Mouse (Mus musculus): ENCODE data around the gene Mboat7. TPM values are rescaled to one million over a fixed set of nuclear protein-coding genes. Genes with fewer than 3 reads are reported as not detected.
"Not testable (repeated sequence)": the region's sequence is repeated elsewhere in the genome, so short reads cannot be mapped to it uniquely, and the experiment has no call there.

Gene Mboat7
- polyA plus RNA-seq, 1 experiment from 2014 or later: 28.4 TPM

DNA sequence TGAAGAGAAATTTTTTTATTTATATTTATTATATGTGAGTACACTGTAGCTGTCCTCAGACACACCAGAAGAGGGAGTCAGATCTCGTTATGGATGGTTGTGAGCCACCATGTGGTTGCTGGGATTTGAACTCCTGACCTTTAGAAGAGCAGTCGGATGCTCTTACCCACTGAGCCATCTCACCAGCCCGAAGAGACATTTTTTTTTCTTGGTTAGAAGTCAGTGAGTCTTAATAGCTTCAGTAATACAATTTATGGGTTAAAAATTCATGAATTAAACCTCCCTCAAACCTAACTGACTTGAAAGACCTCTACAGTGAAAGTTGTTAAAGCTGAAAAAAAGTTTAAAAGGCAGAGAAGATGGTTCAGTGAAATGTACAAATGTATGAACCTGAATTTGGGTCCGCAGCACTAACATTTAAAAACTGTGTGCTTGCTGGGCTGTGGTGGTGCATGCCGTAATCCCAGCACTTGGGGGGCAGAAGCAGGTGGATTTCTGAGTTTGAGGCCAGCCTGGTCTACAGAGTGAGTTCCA, 15.2 kb upstream of the Mboat7 start:
- not testable (repeated sequence) for H3K27me3 ChIP-seq (ENCODE audit: control insufficient read depth, insufficient read depth, low read length); H3K4me2 ChIP-seq (ENCODE audit: low read length); H3K9me3 ChIP-seq (ENCODE audit: control insufficient read depth, low read length); H3K9ac ChIP-seq (ENCODE audit: low read length); ATAC-seq (ENCODE audit: insufficient number of reproducible peaks, insufficient read depth, low FRiP score, low read depth); H3K27ac ChIP-seq (replicated peaks in 1 of 2; ENCODE audit: control insufficient read depth in 1 of 2, insufficient read depth in 1 of 2, low read depth in 2 of 2, low read length in 2 of 2); H3K4me3 ChIP-seq (ENCODE audit: control insufficient read depth in 1 of 2, insufficient read depth in 1 of 2, low read depth in 1 of 2, low read length in 2 of 2)
- Histone ChIP-seq H3K36me3 (ENCODE audit: control insufficient read depth, insufficient read depth, low read length) (peaks cover 41% of the 10 kb centered on the region), H3K4me1 (ENCODE audit: control insufficient read depth in 2 of 2, insufficient read depth in 2 of 2, low read length in 2 of 2) (peaks cover 5 to 20% of the 10 kb centered on the region in 2 experiments)
- 45% methylated on average over 5 of the region's 5 CpGs for WGBS

DNA sequence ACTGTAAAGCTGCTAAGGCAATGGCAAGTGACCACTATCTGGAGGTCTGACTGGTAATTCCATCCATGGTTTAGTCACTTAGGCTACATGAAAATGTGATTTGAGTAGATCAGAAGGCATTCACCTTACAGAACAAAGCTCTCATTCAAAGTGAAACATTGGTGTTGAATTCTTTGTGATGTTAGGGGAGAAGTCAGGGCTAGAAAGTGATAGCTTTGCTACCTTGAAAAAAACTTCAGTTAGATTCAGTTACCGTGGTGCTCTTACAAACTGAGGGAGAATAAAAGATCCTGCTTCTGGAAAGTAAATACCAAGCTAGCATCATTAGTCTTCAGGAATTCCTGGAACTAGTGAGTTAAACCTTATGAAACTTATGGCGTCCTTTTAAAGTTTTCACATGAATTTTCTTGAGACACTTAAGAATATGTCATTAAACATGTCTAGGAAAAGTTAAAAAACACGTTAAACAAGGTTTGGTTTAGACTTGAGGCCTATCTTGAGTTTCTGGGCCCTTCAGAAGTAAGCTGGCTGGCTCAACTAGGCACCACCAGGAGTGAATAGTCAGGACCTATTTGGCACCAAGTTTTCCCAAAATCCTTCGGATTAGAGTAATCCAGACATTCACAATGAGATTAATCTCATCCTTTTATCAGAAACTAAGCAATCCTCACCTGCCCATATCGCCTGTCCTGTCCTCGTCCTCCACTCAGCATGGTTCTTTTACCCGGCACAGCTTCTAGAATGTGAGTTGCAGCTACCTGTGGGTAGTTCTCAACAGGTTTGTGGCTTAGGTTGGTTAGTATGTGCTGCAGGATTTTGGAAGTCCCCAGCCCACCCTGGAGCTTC, 14.5 kb upstream of the Mboat7 start:
- Histone ChIP-seq H3K36me3 (ENCODE audit: control insufficient read depth, insufficient read depth, low read length) (peaks cover 41% of the 10 kb centered on the region), H3K9ac (ENCODE audit: low read length) (no peak overlapping the region), H3K27ac (replicated peaks in 1 of 2; ENCODE audit: control insufficient read depth in 1 of 2, insufficient read depth in 1 of 2, low read depth in 2 of 2, low read length in 2 of 2) (no peak overlapping the region), H3K9me3 (ENCODE audit: control insufficient read depth, low read length) (no peaks in the 10 kb centered on the region), H3K4me1 (ENCODE audit: control insufficient read depth in 2 of 2, insufficient read depth in 2 of 2, low read length in 2 of 2) (peaks cover 5 to 20% of the 10 kb centered on the region in 2 experiments), H3K4me3 (ENCODE audit: control insufficient read depth in 1 of 2, insufficient read depth in 1 of 2, low read depth in 1 of 2, low read length in 2 of 2) (no peak overlapping the region), H3K4me2 (ENCODE audit: low read length) (no peak overlapping the region), H3K27me3 (ENCODE audit: control insufficient read depth, insufficient read depth, low read length) (no peaks in the 10 kb centered on the region)
- WGBS: 38% methylated on average over 7 of the region's 7 CpGs
- ATAC-seq (ENCODE audit: insufficient number of reproducible peaks, insufficient read depth, low FRiP score, low read depth): no peak

DNA sequence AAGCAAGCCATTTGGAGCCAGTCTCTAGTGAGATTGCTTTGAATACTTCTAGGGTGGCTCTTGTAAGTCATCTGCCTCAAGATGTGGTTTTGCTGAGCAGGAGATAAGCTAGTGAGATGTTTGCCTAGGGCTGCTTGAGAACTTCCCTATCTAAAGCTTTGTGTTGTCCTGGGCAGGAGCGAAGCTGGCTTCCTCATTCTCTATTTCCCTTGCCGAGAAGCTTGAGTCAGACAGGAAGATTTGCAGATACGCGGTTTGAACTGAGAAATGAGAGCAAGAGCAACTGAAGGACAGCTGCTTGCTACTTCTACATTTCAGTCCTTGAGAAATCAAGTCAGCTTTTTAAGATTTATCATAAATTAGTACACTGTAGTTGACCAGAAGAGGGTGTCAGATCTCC, 13.7 kb upstream of the Mboat7 start:
- WGBS: 53% methylated on average over 4 of the region's 4 CpGs
- no peak overlapping the region for H3K27ac ChIP-seq (replicated peaks in 1 of 2; ENCODE audit: control insufficient read depth in 1 of 2, insufficient read depth in 1 of 2, low read depth in 2 of 2, low read length in 2 of 2)
- H3K36me3 ChIP-seq (ENCODE audit: control insufficient read depth, insufficient read depth, low read length): peaks cover 41% of the 10 kb centered on the region
- H3K4me3 ChIP-seq (ENCODE audit: control insufficient read depth in 1 of 2, insufficient read depth in 1 of 2, low read depth in 1 of 2, low read length in 2 of 2): no peak overlapping the region
- peak overlapping the region; percentile 2; the same call in 1 of the 2 replicates for H3K9ac ChIP-seq (ENCODE audit: low read length)
- no peak for ATAC-seq (ENCODE audit: insufficient number of reproducible peaks, insufficient read depth, low FRiP score, low read depth)
- no peaks in the 10 kb centered on the region for H3K9me3 ChIP-seq (ENCODE audit: control insufficient read depth, low read length)
- peaks cover 5 to 20% of the 10 kb centered on the region in 2 experiments for H3K4me1 ChIP-seq (ENCODE audit: control insufficient read depth in 2 of 2, insufficient read depth in 2 of 2, low read length in 2 of 2)
- H3K27me3 ChIP-seq (ENCODE audit: control insufficient read depth, insufficient read depth, low read length): no peaks in the 10 kb centered on the region
- peak overlapping the region; percentile 96; the same call in 1 of the 2 replicates for H3K4me2 ChIP-seq (ENCODE audit: low read length)

DNA sequence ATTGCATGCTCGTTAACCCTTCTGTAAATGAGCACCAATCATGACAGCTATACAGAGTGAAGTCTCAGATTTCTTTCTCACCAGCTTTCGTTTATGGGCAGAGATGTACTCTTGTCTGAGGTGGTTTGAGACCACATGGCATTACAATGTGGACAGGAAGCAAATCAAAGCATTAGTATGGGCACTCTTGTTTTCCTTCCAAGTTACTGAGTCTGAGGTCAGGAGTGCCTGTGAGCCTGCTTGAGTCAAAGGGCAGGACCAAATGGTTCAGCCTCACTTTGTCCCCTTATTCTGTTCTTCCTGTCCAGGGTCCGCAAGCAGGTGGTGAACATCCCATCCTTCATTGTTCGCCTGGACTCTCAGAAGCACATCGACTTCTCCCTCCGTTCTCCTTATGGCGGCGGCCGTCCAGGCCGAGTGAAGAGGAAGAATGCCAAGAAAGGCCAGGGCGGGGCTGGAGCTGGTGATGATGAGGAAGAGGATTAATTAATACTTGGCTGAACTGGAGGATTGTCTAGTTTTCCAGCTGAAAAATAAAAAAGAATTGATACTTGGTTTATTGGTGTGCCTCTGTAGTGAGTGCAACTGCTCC, 13.1 kb upstream of the Mboat7 start:
- ATAC-seq (ENCODE audit: insufficient number of reproducible peaks, insufficient read depth, low FRiP score, low read depth): no peak
- Histone ChIP-seq H3K9me3 (ENCODE audit: control insufficient read depth, low read length) (no peaks in the 10 kb centered on the region), H3K36me3 (ENCODE audit: control insufficient read depth, insufficient read depth, low read length) (peaks cover 44% of the 10 kb centered on the region), H3K4me2 (ENCODE audit: low read length) (peak overlapping the region; percentile 96), H3K27ac (replicated peaks in 1 of 2; ENCODE audit: control insufficient read depth in 1 of 2, insufficient read depth in 1 of 2, low read depth in 2 of 2, low read length in 2 of 2) (no peak overlapping the region), H3K4me3 (ENCODE audit: control insufficient read depth in 1 of 2, insufficient read depth in 1 of 2, low read depth in 1 of 2, low read length in 2 of 2) (peak overlapping the region in 1 of 2 experiments; percentile 84; a peak in 3 of 4 replicates), H3K9ac (ENCODE audit: low read length) (peak overlapping the region; percentile 91), H3K27me3 (ENCODE audit: control insufficient read depth, insufficient read depth, low read length) (no peaks in the 10 kb centered on the region), H3K4me1 (ENCODE audit: control insufficient read depth in 2 of 2, insufficient read depth in 2 of 2, low read length in 2 of 2) (peaks cover 5 to 20% of the 10 kb centered on the region in 2 experiments)
- WGBS: 56% methylated on average over 11 of the region's 11 CpGs

DNA sequence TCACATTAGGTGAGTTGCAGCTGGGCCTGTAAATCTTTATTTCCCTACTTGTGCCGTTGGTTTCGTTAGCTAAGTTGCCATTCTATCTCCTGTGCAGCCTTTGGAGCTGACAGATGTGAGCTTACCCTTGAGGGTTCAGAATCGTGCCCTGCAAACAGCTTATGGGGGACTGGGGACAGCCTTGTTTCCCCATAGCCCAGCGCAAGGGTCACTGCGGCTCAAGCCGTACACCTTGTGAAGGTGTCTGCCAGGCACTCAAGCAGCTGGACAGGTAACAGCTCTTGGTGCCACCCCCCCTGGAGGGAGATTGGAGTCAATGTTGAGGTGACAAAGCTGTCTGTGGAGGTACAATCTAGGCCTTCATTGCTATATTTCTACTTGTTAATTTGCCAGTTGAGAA, 12.6 kb upstream of the Mboat7 start:
- H3K4me2 ChIP-seq (ENCODE audit: low read length): peak overlapping the region; percentile 96
- 0 out of 4 replicates have a peak overlapping the region, but pooled peaks have one; percentile 10 to 11 for H3K27ac ChIP-seq (replicated peaks in 1 of 2; ENCODE audit: control insufficient read depth in 1 of 2, insufficient read depth in 1 of 2, low read depth in 2 of 2, low read length in 2 of 2)
- H3K4me3 ChIP-seq (ENCODE audit: control insufficient read depth in 1 of 2, insufficient read depth in 1 of 2, low read depth in 1 of 2, low read length in 2 of 2): peak overlapping the region; percentile 47 to 84
- WGBS: 33% methylated on average over 6 of the region's 6 CpGs
- no peak for ATAC-seq (ENCODE audit: insufficient number of reproducible peaks, insufficient read depth, low FRiP score, low read depth)
- H3K4me1 ChIP-seq (ENCODE audit: control insufficient read depth in 2 of 2, insufficient read depth in 2 of 2, low read length in 2 of 2): peaks cover 5 to 20% of the 10 kb centered on the region in 2 experiments
- H3K9ac ChIP-seq (ENCODE audit: low read length): peak overlapping the region; percentile 91
- no peaks in the 10 kb centered on the region for H3K9me3 ChIP-seq (ENCODE audit: control insufficient read depth, low read length)
- H3K27me3 ChIP-seq (ENCODE audit: control insufficient read depth, insufficient read depth, low read length): no peaks in the 10 kb centered on the region
- H3K36me3 ChIP-seq (ENCODE audit: control insufficient read depth, insufficient read depth, low read length): peaks cover 48% of the 10 kb centered on the region

DNA sequence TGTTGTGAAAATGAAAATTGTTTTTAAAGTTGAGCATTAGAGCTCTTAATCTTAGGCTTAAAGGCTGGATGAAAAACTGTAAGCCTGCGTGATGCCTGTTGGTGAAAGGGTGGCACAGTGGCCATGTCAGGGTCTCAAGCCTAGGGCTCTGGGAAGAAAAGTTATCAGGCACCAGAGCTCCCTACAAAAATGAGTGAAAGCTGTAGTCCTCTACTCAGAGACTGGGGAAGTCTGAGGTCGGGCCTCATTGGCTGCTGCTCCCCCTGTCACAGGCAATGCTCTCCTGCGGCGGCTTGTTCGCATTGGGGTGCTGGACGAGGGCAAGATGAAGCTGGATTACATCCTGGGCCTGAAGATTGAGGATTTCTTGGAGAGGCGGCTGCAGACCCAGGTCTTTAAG, 12.1 kb upstream of the Mboat7 start:
- peaks cover 5 to 20% of the 10 kb centered on the region in 2 experiments for H3K4me1 ChIP-seq (ENCODE audit: control insufficient read depth in 2 of 2, insufficient read depth in 2 of 2, low read length in 2 of 2)
- 5% methylated on average over 6 of the region's 7 CpGs for WGBS
- H3K9me3 ChIP-seq (ENCODE audit: control insufficient read depth, low read length); ATAC-seq (ENCODE audit: insufficient number of reproducible peaks, insufficient read depth, low FRiP score, low read depth); H3K27me3 ChIP-seq (ENCODE audit: control insufficient read depth, insufficient read depth, low read length): not testable (repeated sequence)
- H3K4me3 ChIP-seq (ENCODE audit: control insufficient read depth in 1 of 2, insufficient read depth in 1 of 2, low read depth in 1 of 2, low read length in 2 of 2): peak overlapping the region; percentile 47 to 84
- H3K4me2 ChIP-seq (ENCODE audit: low read length): peak overlapping the region; percentile 96
- peak overlapping the region; percentile 91 for H3K9ac ChIP-seq (ENCODE audit: low read length)
- 0 out of 4 replicates have a peak overlapping the region, but pooled peaks of 1 of the 2 experiments have one; percentile 24 for H3K27ac ChIP-seq (replicated peaks in 1 of 2; ENCODE audit: control insufficient read depth in 1 of 2, insufficient read depth in 1 of 2, low read depth in 2 of 2, low read length in 2 of 2)
- H3K36me3 ChIP-seq (ENCODE audit: control insufficient read depth, insufficient read depth, low read length): peaks cover 51% of the 10 kb centered on the region

DNA sequence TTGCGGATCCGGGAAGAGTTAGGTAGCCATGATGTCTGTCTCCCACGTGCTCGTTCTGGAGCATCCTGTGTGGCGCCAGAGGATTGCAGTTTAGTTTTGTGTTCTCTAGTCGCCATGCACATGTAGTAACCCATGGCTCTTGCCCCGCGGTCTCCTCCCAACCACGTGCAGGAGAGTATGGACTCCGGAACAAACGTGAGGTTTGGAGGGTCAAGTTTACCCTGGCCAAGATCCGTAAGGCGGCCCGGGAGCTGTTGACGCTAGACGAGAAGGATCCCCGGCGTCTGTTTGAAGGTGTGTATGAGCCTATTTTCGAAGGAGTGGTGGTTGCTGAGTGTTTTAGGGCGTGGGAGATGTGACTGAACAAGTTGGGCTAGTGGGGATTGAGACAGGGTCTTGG, 11.2 kb upstream of the Mboat7 start:
- Histone ChIP-seq H3K27ac (replicated peaks in 1 of 2; ENCODE audit: control insufficient read depth in 1 of 2, insufficient read depth in 1 of 2, low read depth in 2 of 2, low read length in 2 of 2) (peak overlapping the region; percentile 93 to 99), H3K27me3 (ENCODE audit: control insufficient read depth, insufficient read depth, low read length) (no peaks in the 10 kb centered on the region), H3K9ac (ENCODE audit: low read length) (peak overlapping the region; percentile 91), H3K4me3 (ENCODE audit: control insufficient read depth in 1 of 2, insufficient read depth in 1 of 2, low read depth in 1 of 2, low read length in 2 of 2) (peak overlapping the region; percentile 84 to 94), H3K4me2 (ENCODE audit: low read length) (peak overlapping the region; percentile 96), H3K4me1 (ENCODE audit: control insufficient read depth in 2 of 2, insufficient read depth in 2 of 2, low read length in 2 of 2) (peaks cover 5 to 20% of the 10 kb centered on the region in 2 experiments), H3K36me3 (ENCODE audit: control insufficient read depth, insufficient read depth, low read length) (peaks cover 61% of the 10 kb centered on the region), H3K9me3 (ENCODE audit: control insufficient read depth, low read length) (no peaks in the 10 kb centered on the region)
- ATAC-seq (ENCODE audit: insufficient number of reproducible peaks, insufficient read depth, low FRiP score, low read depth): 0 out of 2 replicates have a peak, but pooled peaks have one; percentile 47
- 2% methylated on average over 20 of the region's 20 CpGs for WGBS
